Mouse (Mus musculus) testis, postnatal 14 days (tissue): ENCODE results near the gene Wdr5.
"Not testable (repeated sequence)": the region's sequence is repeated elsewhere in the genome, so short reads cannot be mapped to it uniquely, and the experiment has no call there.

Experiments
- DNase-seq: peaks from one replicate; pipeline ENCODE4 v3.0.0; 2021; ENCODE audit warnings: low spot score

The Wdr5 gene

GRCm38 (mm10) chr2:27504113-27504885 lies 10.7 kb upstream of the Wdr5 start:
- no peak for DNase-seq

GRCm38 (mm10) chr2:27505539-27505938 lies 9.4 kb upstream of the Wdr5 start:
- DNase-seq: no peak

- not testable (repeated sequence) for DNase-seq
Measured at GRCm38 (mm10) chr2:27506658-27507057, 8.3 kb upstream of the Wdr5 start.

- DNase-seq: no peak
Measured at GRCm38 (mm10) chr2:27507562-27507961, 7.4 kb upstream of the Wdr5 start, which contains the start of gene Brd3. Gene Brd3 (minus strand): TSS chr2:27507662.

GRCm38 (mm10) chr2:27510706-27511105 lies 4.3 kb upstream of the Wdr5 start:
- DNase-seq: no peak

GRCm38 (mm10) chr2:27512909-27513308 lies 2.0 kb upstream of the Wdr5 start:
- DNase-seq: no peak

GRCm38 (mm10) chr2:27513861-27514260 lies 1.1 kb upstream of the Wdr5 start:
- DNase-seq: no peak

- DNase-seq: peak; percentile 45
Measured at GRCm38 (mm10) chr2:27515341-27516166, 597 bp downstream of the Wdr5 start.

- DNase-seq: no peak
Measured at GRCm38 (mm10) chr2:27516289-27516688, 1.3 kb downstream of the Wdr5 start.

GRCm38 (mm10) chr2:27518283-27518682 lies 3.3 kb downstream of the Wdr5 start:
- DNase-seq: no peak

- DNase-seq: not testable (repeated sequence)
Measured at GRCm38 (mm10) chr2:27538455-27539330, 23.7 kb downstream of the Wdr5 start.

- no peak for DNase-seq
Measured at GRCm38 (mm10) chr2:27539336-27539735, 24.4 kb downstream of the Wdr5 start.

GRCm38 (mm10) chr2:27539772-27540514 lies 25.0 kb downstream of the Wdr5 start:
- peak; percentile 98 for DNase-seq

- no peak for DNase-seq
Measured at GRCm38 (mm10) chr2:27540515-27540836, 25.5 kb downstream of the Wdr5 start.

GRCm38 (mm10) chr2:27541225-27541624 lies 26.3 kb downstream of the Wdr5 start:
- no peak for DNase-seq

- DNase-seq: no peak
Measured at GRCm38 (mm10) chr2:27544613-27545012, 29.7 kb downstream of the Wdr5 start.

- not testable (repeated sequence) for DNase-seq
Measured at GRCm38 (mm10) chr2:27545517-27545916, 30.6 kb downstream of the Wdr5 start.

- not testable (repeated sequence) for DNase-seq
Measured at GRCm38 (mm10) chr2:27546041-27546440, 31.1 kb downstream of the Wdr5 start.

- DNase-seq: no peak
Measured at GRCm38 (mm10) chr2:27547326-27547725, 32.4 kb downstream of the Wdr5 start.

- DNase-seq: no peak
Measured at GRCm38 (mm10) chr2:27547986-27548385, 33.0 kb downstream of the Wdr5 start.

- DNase-seq: no peak
Measured at GRCm38 (mm10) chr2:27548664-27549369, 33.9 kb downstream of the Wdr5 start.
